Mouse (Mus musculus) myocyte (in vitro differentiated cells): ENCODE results near the gene Cyp1a1.

ENCODE experiments used
- MAX ChIP-seq: IDR thresholded peaks from one replicate; pipeline ENCODE4 v1.6.1; 2011; ENCODE audit warnings: low read depth, mild to moderate bottlenecking, control low read depth
- MYOD1 ChIP-seq, 3 experiments: IDR thresholded peaks; one replicate each; pipeline ENCODE4 v1.6.1; 2011; ENCODE audit warnings: control low read depth in 2 of 3, low read depth in 2 of 3, mild to moderate bottlenecking in 2 of 3, moderate library complexity in 1 of 3; ENCODE audit not compliant: insufficient read length in 2 of 3, control insufficient read depth in 1 of 3
- POLR2A ChIP-seq: IDR thresholded peaks from one replicate; pipeline ENCODE4 v1.6.1; 2011; ENCODE audit warnings: low read depth, mild to moderate bottlenecking, control low read depth, moderate library complexity; ENCODE audit not compliant: insufficient read length
- POLR2AphosphoS2 ChIP-seq: IDR thresholded peaks from one replicate; pipeline ENCODE4 v1.6.1; 2011; ENCODE audit warnings: low read depth, control low read depth; ENCODE audit not compliant: insufficient read length

GRCm38 (mm10) chr9:57640384-57640783 lies 47.3 kb upstream of the Cyp1a1 start:
- TF ChIP-seq POLR2AphosphoS2 = peak; percentile 11
- peak in 1 of 3 experiments; percentile 61 for TF ChIP-seq MYOD1 (IDR thresholded peaks at IDR 0.05; ENCODE audit: control insufficient read depth in 1 of 3, insufficient read length in 2 of 3, low read depth in 2 of 3)
- no peak for TF ChIP-seq POLR2A
- TF ChIP-seq MAX = no peak
